Mouse (Mus musculus) heart, postnatal 25 days (tissue): Measurements from ENCODE around the gene Ccs. TPM values are rescaled to one million over a fixed set of nuclear protein-coding genes. Genes with fewer than 3 reads are reported as not detected.
"Not testable (repeated sequence)": the region's sequence is repeated elsewhere in the genome, so short reads cannot be mapped to it uniquely, and the experiment has no call there.

Experiments
- DNase-seq: peaks from one replicate; pipeline ENCODE4 v3.0.0; 2022; ENCODE audit warnings: low spot score
- intact Hi-C: fragments of 180-260 bp; cut with DNase I; formaldehyde crosslinking; loops from one replicate; pipeline ENCODE4 v1.15.1; 2025
- total RNA-seq, 2 experiments: library from RNA; stranded (reverse); gene quantifications; 2 replicates each; pipeline ENCODE4 v1.2.3; 2021

Gene Ccs
- 10 to 100 TPM; 26.2 to 26.6 TPM for total RNA-seq

DNA sequence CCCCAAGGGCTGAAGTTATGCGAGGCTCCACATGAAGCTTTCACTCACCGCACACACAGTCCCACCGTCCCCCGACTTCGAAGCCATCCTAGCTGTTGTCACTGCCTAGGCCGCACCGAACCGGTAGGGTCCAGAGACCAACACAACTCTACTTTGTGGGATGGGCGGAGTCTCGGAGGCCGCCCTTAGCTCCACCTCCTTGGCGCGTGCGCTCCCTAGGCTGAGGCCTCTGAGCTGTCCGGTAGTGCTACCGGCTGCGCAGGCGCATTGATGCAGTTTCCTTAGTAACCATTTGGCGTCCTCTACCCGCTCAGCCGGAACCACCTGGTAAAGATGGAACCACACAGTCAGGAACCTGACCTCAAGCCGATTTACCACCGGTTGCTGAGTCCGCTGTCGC lies at the start of gene Ccs, which contains the start of gene Ccdc87:
Gene Ccs (minus strand): TSS at position 184 of the 400 bp plus-strand sequence.
Gene Ccdc87 (plus strand): TSS at position 218 of the 400 bp plus-strand sequence.
- DNase-seq, result peak; percentile 94
- intact Hi-C loops, result loop anchor here (5.0 kb wide), 1 partner anchor 212 kb away; the partner anchor contains the start of gene Rce1

DNA sequence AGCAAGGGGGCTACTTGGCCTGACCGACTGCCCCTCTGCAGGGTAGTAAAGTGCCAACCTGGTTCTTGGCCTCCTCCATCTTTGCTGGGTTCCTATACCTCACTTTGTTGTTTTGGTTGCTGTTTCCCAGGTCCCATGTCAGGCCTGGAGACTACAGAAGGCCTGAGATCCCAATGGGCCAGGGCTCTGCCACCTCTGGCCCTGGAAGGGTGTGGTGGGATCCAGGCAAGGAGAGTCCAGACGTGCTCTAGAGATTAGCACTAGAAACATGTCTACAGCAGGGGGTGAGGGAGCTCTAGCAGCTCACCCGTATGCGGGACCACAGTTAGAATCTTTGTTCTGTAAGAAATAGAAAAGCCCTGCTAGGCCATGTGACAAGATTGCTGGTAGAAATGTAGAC lies 44.8 kb upstream of the Ccs start:
- intact Hi-C loops, result no loop called here
- no peak for DNase-seq

DNA sequence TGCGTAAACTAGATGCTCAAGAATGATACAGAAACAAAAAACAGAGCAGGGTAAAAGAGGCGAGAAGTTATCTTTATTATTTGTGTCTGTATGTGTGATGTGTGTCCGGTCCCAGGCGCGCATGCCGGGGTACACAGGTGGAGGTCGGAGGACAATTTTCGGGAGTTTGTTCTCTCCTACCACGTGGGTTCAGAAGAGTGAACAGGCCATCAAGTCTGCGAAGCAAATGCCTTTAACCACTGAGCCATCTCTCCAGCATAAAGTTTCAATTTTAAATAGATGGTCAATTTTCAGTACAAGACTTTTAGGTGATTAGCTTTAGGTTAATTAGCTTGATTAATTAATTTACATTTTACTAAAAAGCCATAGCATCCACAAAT lies 40.2 kb upstream of the Ccs start:
- DNase-seq, result no peak
- intact Hi-C loops, result no loop called here

DNA sequence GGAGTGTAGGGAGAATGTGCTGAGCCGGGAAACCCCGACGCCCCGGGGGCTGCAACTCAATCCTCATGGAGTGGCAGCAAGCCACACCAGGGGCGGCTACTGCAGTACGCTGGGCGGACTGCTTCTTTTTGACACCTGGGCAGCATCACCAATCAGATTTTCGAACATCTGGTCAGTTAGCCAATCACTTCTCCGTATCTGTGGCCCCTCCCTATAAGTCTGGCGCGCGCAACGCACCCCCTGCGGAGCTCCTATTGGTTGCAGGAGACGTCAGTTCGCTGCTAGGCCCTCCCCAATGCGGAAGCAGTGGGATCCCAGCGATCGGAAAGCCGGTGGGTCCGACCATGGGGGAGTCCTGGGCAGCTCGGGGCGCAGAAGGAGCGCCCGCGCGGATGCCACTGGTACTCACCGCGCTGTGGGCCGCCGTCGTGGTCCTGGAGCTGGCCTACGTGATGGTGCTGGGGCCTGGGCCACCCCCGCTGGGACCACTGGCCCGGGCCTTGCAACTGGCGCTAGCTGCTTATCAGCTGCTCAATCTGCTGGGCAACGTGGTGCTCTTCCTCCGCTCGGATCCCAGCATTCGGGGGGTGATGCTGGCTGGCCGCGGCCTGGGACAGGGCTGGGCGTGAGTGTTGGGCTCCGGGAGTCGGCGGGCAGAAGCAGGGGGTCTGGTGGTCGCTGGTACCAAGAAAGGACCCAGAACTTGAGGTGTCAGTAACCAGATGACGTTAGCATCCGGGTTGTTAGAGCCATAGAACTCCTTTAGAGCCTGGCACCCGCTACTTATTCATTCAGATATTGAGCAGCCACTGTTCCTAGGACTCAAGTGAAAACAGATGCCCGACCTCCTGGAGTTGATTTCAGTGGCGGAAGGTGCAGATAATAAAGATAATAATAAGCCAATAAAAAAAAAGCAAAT lies 39.5 kb upstream of the Ccs start, which contains the start of gene Zdhhc24:
Gene Zdhhc24 (plus strand): TSS at position 264 of the 919 bp plus-strand sequence.
- DNase-seq, result peak; percentile 92

DNA sequence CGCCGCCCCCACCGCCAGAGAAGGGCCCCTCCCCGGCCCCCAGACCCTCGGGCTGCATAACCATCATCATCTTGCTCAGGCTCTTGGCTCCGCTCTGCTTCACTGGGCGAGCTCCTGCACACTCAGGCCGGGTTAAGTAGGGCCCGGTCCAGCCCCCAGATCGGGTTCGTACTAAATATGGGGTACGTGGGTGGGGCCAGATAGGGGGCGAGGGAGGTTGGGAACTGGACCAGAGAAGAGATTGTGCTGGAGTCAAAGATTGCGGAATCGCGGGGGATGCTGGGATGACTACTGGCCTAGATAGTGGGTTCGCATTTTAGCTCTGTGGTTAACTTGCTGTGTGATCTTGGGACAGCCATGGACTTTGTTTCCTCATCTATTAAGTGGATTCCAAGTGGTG lies 38.7 kb upstream of the Ccs start, which contains the start of gene Actn3:
Gene Actn3 (minus strand): TSS at position 125 of the 400 bp plus-strand sequence.
- peak; percentile 20 for DNase-seq
- intact Hi-C loops, result no loop called here

More for the DNA sequence above, 39.5 kb upstream of the Ccs start, which contains the start of gene Zdhhc24:
- intact Hi-C loops, result no loop called here

DNA sequence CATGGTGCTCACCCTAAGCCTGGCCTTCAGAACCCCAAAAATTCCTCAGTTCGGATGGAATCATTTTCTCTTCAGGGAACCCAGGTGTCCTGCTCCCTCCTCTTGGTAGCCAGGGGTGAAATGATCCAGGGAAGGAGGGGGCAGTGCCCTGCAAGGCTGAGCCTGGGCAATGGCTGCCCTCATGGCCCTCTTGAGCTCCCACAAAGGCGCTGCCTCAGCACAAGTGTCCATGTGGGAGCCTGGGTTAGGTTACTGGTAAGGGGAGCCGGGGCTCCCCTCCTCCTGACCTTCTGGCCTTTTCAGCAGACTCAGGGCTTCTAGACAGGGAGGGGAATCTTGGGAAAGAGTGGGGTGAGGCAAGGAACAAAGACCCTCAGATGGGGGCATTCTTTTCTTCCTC lies 37.6 kb upstream of the Ccs start:
- DNase-seq, result no peak
- intact Hi-C loops, result no loop called here

DNA sequence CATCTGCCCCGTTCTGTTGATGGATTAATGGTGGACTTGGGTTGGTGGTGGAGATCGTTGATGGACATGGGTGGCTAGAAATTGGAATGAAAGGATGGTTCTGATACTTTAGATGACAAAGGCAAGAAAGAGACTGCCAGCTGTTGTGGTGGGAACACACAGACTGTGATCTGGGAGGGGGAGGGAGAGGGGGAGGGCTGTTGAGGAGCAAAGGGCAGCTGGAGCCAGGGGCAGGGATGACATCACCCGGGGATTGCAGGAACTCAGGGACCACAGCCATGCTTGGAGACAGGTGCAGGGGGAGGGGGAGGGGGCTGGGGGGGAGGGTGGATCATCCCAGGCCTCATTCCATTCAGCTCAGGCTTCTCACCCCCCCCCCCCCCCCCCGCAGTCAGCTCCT lies 37.1 kb upstream of the Ccs start:
- intact Hi-C loops, result no loop called here
- DNase-seq, result no peak

DNA sequence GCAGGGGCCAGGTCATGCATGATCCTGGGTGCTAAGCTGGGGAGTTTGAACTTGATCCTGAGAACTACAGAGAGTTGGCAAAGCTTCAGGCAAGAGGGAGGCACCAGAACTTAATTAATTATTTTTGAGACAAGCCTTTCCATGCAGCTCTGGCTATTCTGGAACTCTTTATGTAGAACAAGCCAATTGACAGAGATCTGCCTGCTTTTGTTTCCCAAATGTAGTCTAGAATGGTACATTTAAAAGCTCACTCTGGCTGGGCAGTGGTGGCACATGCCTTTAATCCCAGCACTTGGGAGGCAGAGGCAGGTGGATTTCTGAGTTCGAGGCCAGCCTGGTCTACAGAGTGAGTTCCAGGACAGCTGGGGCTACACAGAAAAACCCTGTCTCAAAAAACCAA lies 35.5 kb upstream of the Ccs start:
- intact Hi-C loops, result not testable (repeated sequence)

DNA sequence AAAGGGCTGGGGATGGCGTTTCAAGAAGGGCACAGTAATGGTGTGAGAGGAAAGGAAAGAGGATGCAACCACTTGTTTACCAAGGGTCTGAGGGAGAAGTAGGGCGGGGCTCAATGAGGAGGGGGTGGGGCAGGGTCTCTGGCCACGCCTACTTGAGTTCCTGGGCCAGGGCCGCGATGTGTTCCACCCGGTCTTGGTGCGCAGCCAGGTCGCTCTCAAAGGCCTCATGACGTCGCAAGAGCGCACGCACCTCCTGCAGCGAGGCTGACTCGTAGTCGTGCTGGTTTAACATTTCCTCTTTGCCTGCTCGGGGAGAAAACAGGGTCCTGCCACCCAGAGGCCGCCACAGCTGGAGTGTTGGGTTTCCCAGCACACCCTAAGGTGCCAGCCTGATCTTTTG lies 26.0 kb upstream of the Ccs start:
- no peak for DNase-seq
- intact Hi-C loops, result no loop called here

More for the DNA sequence above, 35.5 kb upstream of the Ccs start:
- DNase-seq, result not testable (repeated sequence)

DNA sequence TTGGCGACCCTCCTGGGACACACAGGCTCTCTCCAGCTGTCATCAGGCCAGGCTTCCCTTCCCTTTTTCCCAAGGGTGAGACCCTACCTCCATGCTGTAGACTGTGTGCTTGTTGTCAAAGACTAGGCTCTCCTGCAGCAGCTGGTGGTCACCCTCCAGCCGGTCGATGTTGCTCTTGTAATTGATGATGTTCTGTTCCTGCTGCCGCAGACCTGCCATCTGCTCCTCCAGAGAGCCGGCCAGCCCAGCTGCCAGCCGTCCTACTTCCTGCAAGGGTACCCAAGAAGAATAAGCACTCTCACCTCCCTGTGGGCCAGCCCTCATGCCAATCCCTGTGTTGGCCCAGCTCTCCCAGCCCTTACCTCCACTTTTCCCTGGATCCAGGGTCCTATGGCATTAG lies 23.9 kb upstream of the Ccs start:
- intact Hi-C loops, result no loop called here
- DNase-seq, result no peak

DNA sequence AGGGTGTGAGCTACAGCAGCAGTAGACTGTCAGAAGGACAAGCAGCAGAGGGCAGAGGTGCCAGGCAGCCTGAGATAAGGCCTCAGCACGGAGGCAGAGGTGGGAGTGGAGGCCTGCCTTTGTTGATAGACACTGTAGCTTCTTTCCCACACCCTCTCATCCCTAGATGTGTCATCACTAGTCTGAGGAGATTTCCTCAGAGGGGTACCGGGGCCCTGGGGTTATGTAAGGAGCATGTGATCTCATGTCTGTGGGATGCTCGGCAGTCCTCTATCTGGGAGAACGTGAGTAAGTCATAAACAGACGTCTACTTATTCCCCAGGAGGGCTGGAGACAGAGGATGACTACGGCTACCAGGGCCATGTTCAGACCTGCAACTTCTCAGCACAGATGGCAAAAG lies 19.9 kb upstream of the Ccs start:
- intact Hi-C loops, result no loop called here
- no peak for DNase-seq

DNA sequence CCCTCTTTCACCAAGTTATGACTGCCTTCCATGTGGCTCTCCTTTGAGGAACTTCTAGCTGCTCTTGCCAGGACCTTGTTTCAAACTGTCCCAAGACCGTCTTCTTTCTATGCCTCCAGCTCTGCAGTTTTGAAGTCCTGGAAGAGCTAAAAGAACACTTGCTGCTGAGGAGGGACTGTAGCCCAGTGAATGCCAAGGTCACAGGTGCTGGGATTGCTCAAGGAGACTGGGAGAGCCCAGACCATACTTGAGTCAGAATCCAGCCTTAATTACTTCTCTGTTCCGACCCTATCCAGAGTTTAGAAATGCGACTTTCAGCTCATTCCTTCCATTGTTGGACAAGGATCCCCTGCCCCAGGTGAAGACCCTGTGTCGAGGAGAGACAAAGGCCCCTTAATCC lies 16.8 kb upstream of the Ccs start:
- DNase-seq, result no peak
- intact Hi-C loops, result no loop called here

DNA sequence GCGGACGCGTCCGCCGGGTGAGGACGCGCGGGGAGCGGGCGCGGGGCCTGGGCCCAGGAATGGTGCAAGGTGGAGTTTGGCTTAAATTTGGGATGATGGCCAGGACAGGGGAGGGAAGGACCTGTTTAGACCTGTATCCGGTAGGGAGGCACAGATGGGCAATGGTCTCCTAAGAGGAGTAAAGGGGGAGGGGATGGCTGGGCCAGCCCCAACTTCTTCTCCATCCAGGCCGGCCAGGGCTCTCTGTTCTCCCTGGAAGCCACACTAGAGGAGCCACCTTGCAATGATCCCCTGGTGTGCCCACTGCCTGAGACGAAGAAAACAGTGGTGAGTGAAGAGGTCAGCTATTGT lies 16.3 kb upstream of the Ccs start:
- DNase-seq, result no peak
- intact Hi-C loops, result no loop called here

DNA sequence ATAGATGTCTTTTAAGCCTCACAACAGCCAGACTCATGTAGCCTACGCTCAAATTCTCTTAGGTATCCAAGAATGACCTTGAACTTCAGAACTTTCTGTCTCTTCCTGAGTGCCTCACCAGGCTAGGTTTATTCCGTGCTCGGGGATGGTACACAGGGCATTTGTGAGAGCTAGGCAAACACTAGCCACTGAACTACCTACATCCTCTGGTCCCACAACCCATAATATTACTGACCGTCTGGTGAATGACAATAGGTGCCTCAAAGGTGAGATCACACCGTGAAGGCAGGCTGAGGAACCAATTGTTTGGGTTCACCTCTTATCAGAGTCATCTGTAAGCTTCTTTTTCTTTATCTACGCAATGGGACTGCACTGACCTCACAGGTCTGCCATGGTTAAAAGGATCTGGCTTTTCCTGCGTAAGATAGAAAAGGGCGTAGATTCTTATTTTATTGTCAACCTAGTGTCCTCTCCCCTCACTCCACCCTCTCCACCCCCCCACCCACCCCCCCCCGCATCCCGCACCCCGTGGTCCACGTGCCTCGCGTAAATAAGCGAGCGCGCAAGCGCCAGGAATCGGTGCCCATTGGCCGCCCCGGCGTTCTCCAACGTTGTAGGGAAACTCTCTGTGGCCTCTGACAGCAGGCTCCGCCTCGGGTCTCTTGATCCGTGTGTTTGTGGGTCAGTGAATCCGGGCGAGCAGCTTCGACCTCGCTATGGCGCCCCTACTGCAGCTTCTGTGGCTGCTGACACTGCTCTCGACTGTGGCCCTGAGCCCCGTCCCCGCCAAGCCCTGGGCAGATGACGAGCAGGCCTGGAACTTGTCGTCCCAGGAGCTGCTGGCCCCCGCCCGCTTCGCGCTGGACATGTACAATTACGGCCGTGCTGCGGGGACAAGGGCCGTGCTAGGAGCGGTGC lies 15.7 kb upstream of the Ccs start, which contains the start of gene Ctsf:
Gene Ctsf (plus strand): TSS at position 579 of the 918 bp plus-strand sequence.
- intact Hi-C loops, result no loop called here
- peak; percentile 81 for DNase-seq

DNA sequence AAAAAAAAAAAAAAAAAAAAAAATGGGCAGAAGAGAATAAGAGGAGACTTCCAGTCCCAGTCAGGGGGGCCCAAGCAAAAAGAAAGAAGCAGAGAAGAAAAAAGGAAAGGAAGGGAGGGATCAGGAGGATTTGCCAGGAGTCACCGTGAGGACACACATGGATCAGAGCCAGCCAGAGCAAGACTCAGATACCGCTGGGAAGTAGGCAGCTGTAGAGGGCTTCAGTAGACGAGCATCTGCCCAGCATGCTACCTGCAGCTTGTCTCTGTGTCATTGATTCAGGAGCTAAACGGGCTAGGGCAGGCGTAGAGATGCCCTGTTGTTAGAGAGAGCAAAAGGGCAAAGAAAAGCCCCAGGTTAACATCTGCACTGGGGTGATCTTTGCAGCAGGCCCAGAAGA lies 11.1 kb upstream of the Ccs start:
- no peak for DNase-seq
- intact Hi-C loops, result no loop called here

DNA sequence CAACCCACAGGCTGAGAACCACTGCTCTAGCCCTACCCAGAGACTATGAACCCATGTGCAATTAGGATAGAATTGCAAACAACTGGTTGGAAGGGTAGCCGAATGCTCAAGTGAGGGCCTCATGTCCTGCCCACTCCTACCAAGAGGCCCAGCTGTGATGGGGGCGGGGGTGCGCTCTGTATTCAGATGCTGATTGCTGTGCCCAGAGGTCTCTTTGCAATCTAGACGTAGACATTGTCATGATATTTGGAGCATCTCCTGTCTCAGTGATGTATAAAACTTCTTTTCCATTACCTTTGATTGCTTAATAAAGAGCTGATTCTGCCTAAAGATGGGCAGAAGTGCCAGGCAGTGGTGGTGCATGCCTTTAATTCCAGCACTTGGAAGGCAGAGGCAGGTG lies 10.7 kb upstream of the Ccs start:
- DNase-seq, result no peak
- intact Hi-C loops, result loop anchor here (1.0 kb wide), 1 partner anchor 94 kb away; no protein-coding TSS in a partner anchor

DNA sequence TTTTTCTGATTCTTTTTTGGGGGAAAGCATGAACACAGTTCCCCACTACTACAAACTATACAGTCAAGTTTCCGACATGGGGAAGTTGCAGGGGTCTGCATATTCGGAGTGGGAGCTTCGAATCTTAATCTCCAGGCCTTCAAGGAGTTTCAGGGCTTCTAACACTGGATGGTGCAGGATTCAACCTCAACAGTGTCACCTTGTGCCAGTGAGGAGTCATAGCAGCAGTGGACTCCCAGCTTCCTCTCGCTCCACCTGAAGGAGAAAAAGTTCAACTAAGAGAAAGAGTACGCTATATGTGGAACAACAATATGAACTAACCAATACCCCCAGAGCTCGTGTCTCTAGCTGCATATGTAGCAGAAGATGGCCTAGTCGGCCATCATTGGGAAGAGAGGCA lies 8.4 kb upstream of the Ccs start:
- intact Hi-C loops, result no loop called here
- DNase-seq, result no peak

DNA sequence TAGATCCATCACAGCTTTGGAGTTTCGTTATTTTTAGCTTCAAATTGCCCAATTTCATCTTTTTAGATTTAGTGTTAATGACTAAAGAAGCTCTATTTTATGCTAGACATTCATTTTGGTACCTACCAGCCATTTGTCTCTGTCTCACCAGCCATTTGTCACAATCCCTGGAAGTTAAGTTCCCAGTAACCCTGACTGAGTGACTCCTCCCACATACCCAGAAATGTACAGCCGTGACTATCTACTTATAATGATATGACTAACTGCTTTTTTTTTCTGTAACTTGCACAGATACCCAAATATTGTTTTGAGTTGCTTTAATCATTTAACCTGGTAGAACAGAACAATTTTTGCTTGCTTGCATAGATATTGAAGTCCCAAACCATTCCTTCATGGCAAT lies 6.7 kb upstream of the Ccs start:
- DNase-seq, result no peak
- intact Hi-C loops, result no loop called here

DNA sequence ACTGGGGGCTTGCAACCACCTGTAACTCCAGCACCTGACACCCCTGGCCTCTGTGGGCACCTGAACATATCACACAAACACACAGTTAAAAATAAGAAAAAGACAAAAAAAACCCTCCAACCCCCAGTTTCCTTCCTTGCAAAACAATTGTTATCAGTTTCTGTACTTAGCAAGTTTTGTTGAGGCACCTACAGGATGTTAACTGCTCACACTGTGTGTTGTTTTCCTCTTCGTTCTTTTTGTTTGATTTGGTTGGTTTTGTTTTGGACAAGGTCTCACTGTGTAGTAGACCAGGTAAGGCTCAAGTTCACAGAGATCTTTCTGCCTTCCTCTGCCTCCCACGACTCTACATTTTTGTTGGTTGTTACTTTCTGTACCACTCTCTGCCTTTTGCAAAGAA lies 3.5 kb upstream of the Ccs start:
- no peak for DNase-seq
- intact Hi-C loops, result no loop called here

DNA sequence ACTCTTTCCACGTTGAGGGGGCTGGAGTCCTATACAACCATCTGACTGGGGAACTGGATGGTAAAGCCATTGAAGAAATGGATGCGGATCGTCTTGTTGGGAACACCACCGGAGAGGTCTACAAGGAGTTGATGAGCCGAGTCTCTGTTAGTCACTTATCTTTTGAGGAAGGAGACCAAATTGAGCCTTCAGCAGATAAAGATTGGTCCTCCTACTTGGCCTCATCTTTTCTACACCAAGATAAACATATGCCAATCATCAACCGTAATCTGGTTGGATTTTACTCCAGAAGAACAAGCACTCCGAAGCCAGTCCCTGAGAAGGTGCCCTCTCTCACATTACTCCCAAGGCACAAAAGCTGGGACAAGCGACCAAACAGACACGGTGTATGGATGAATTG lies 1.7 kb upstream of the Ccs start:
- no peak for DNase-seq
- intact Hi-C loops, result no loop called here
